Mouse (Mus musculus) neural tube, embryonic 14.5 days (tissue): Measurements from ENCODE around the gene Prkar2b. TPM values are rescaled to one million over a fixed set of nuclear protein-coding genes. Genes with fewer than 3 reads are reported as not detected.
"Not testable (repeated sequence)": the region's sequence is repeated elsewhere in the genome, so short reads cannot be mapped to it uniquely, and the experiment has no call there.

Experiments
- ATAC-seq: fragments of 200-750 bp; cut with Nextera tagmentation; 2 replicates; pipeline ENCODE4 v1.8.0; 2017; ENCODE audit warnings: low read depth, mild to moderate bottlenecking, moderate TSS enrichment, moderate library complexity
- H3K27ac ChIP-seq: fragments of 300-500 bp; sonication (generic); 2 replicates; pipeline ENCODE4 v1.5.1; 2014; ENCODE audit warnings: low read depth, mild to moderate bottlenecking, control low read depth, low read length, moderate library complexity, mixed read lengths
- H3K27me3 ChIP-seq: fragments of 300-500 bp; sonication (generic); 2 replicates; pipeline ENCODE4 v1.6.1; 2014; ENCODE audit warnings: low read length; ENCODE audit not compliant: control insufficient read depth, insufficient read depth
- H3K36me3 ChIP-seq: fragments of 300-500 bp; sonication (generic); 2 replicates; pipeline ENCODE4 v1.6.1; 2014; ENCODE audit warnings: low read length, mixed read lengths; ENCODE audit not compliant: control insufficient read depth, insufficient read depth
- H3K4me1 ChIP-seq: fragments of 300-500 bp; sonication (generic); 2 replicates; pipeline ENCODE4 v1.6.1; 2014; ENCODE audit warnings: low read length; ENCODE audit not compliant: control insufficient read depth, insufficient read depth
- H3K4me2 ChIP-seq: fragments of 300-500 bp; sonication (generic); 2 replicates; pipeline ENCODE4 v1.6.1; 2014; ENCODE audit warnings: mild to moderate bottlenecking, low read depth, low read length, control low read depth
- H3K4me3 ChIP-seq: fragments of 300-500 bp; sonication (generic); 2 replicates; pipeline ENCODE4 v1.5.1; 2014; ENCODE audit warnings: low read depth, low read length, control low read depth, mixed read lengths
- H3K9ac ChIP-seq: fragments of 300-500 bp; sonication (generic); replicated peaks from 2 replicates; pipeline ENCODE4 v1.6.1; 2014; ENCODE audit warnings: low read depth, mild to moderate bottlenecking, control low read depth, low read length, mixed read lengths
- H3K9me3 ChIP-seq: fragments of 300-500 bp; sonication (generic); 2 replicates; pipeline ENCODE4 v1.6.1; 2016; ENCODE audit warnings: low read length; ENCODE audit not compliant: control insufficient read depth
- WGBS: fragments of 180-500 bp; shearing (Covaris S2); extraction: QIAGEN DNeasy Blood & Tissue Kit; methylation state at CpG from one replicate; pipeline ENCODE4 v1.1.7; 2014; 5-methylcytosine and 5-hydroxymethylcytosine counted together
- polyA plus RNA-seq: library from polyadenylated mRNA; unstranded; fragments of >200 nt; fragmentation: Nextera tagmentation; extraction: Ambion mirVana; gene quantifications from 2 replicates; pipeline ENCODE4 v1.2.1, GENCODE M21; 2014

Gene Prkar2b
- polyA plus RNA-seq, 1 experiment from 2014 or later: 157 TPM

- no peaks in the 10 kb centered on the region for H3K27me3 ChIP-seq
- no peak overlapping the region for H3K27ac ChIP-seq
- WGBS: 77% methylated on average over 3 of the region's 3 CpGs
- peaks cover 4% of the 10 kb centered on the region; the same call in 1 of the 2 replicates for H3K4me1 ChIP-seq
- no peak overlapping the region for H3K4me3 ChIP-seq
- no peak for ATAC-seq
- no peak overlapping the region for H3K4me2 ChIP-seq
- no peak overlapping the region for H3K9ac ChIP-seq
- H3K36me3 ChIP-seq: no peaks in the 10 kb centered on the region
- no peaks in the 10 kb centered on the region for H3K9me3 ChIP-seq
Measured at GRCm38 (mm10) chr12:32018376-32018750, 42.7 kb downstream of the Prkar2b start.

GRCm38 (mm10) chr12:32017636-32018375 lies 43.3 kb downstream of the Prkar2b start:
- H3K9ac ChIP-seq: no peak overlapping the region
- no peak overlapping the region for H3K4me3 ChIP-seq
- peaks cover 4% of the 10 kb centered on the region; the same call in 1 of the 2 replicates for H3K4me1 ChIP-seq
- no peak overlapping the region for H3K27ac ChIP-seq
- no peaks in the 10 kb centered on the region for H3K27me3 ChIP-seq
- no peaks in the 10 kb centered on the region for H3K9me3 ChIP-seq
- no peaks in the 10 kb centered on the region for H3K36me3 ChIP-seq
- WGBS: 78% methylated on average over 7 of the region's 7 CpGs
- no peak for ATAC-seq
- no peak overlapping the region for H3K4me2 ChIP-seq

- H3K27ac ChIP-seq: no peak overlapping the region
- no peak overlapping the region for H3K9ac ChIP-seq
- no peak overlapping the region for H3K4me2 ChIP-seq
- no peaks in the 10 kb centered on the region for H3K36me3 ChIP-seq
- no peak for ATAC-seq
- WGBS: 77% methylated on average over 6 of the region's 6 CpGs
- no peaks in the 10 kb centered on the region for H3K9me3 ChIP-seq
- no peak overlapping the region for H3K4me3 ChIP-seq
- H3K4me1 ChIP-seq: peaks cover 4% of the 10 kb centered on the region; the same call in 1 of the 2 replicates
- no peaks in the 10 kb centered on the region for H3K27me3 ChIP-seq
Measured at GRCm38 (mm10) chr12:32016472-32016871, 44.6 kb downstream of the Prkar2b start.

- Histone ChIP-seq H3K4me2 (no peak overlapping the region), H3K27ac (no peak overlapping the region), H3K9ac (no peak overlapping the region), H3K36me3 (no peaks in the 10 kb centered on the region), H3K9me3 (no peaks in the 10 kb centered on the region), H3K4me1 (peaks cover 4% of the 10 kb centered on the region; the same call in 1 of the 2 replicates), H3K4me3 (no peak overlapping the region), H3K27me3 (no peaks in the 10 kb centered on the region)
- ATAC-seq: peak; percentile 70; the same call in 1 of the 2 replicates
- WGBS: 33% methylated on average over 6 of the region's 6 CpGs
Measured at GRCm38 (mm10) chr12:32015268-32015769, 45.8 kb downstream of the Prkar2b start.

- Histone ChIP-seq H3K9ac (no peak overlapping the region), H3K4me3 (no peak overlapping the region), H3K27me3 (no peaks in the 10 kb centered on the region), H3K9me3 (no peaks in the 10 kb centered on the region), H3K27ac (no peak overlapping the region), H3K4me2 (no peak overlapping the region), H3K4me1 (peaks cover 4% of the 10 kb centered on the region; the same call in 1 of the 2 replicates), H3K36me3 (no peaks in the 10 kb centered on the region)
- WGBS: 59% methylated on average over 7 of the region's 7 CpGs
- ATAC-seq: no peak
Measured at GRCm38 (mm10) chr12:32014811-32015210, 46.3 kb downstream of the Prkar2b start.

- no peak overlapping the region for H3K4me3 ChIP-seq
- 81% methylated on average over 2 of the region's 2 CpGs for WGBS
- H3K4me2 ChIP-seq: no peak overlapping the region
- peaks cover 4% of the 10 kb centered on the region; the same call in 1 of the 2 replicates for H3K4me1 ChIP-seq
- no peak for ATAC-seq
- H3K36me3 ChIP-seq: no peaks in the 10 kb centered on the region
- no peaks in the 10 kb centered on the region for H3K9me3 ChIP-seq
- no peak overlapping the region for H3K27ac ChIP-seq
- no peak overlapping the region for H3K9ac ChIP-seq
- H3K27me3 ChIP-seq: no peaks in the 10 kb centered on the region
Measured at GRCm38 (mm10) chr12:32012169-32012568, 48.9 kb downstream of the Prkar2b start.

- 86% methylated on average over 5 of the region's 5 CpGs for WGBS
- H3K9ac ChIP-seq: no peak overlapping the region
- H3K27ac ChIP-seq: no peak overlapping the region
- no peaks in the 10 kb centered on the region for H3K36me3 ChIP-seq
- no peak overlapping the region for H3K4me3 ChIP-seq
- H3K4me2 ChIP-seq: no peak overlapping the region
- no peak for ATAC-seq
- no peaks in the 10 kb centered on the region for H3K9me3 ChIP-seq
- no peaks in the 10 kb centered on the region for H3K27me3 ChIP-seq
- H3K4me1 ChIP-seq: peaks cover 4% of the 10 kb centered on the region; the same call in 1 of the 2 replicates
Measured at GRCm38 (mm10) chr12:32011128-32011527, 50.0 kb downstream of the Prkar2b start.

- H3K9me3 ChIP-seq, ATAC-seq, H3K4me2 ChIP-seq, H3K4me1 ChIP-seq, H3K27me3 ChIP-seq, H3K4me3 ChIP-seq, H3K9ac ChIP-seq, H3K36me3 ChIP-seq, H3K27ac ChIP-seq: not testable (repeated sequence)
- 53% methylated on average over 5 of the region's 6 CpGs for WGBS
Measured at GRCm38 (mm10) chr12:32009985-32010369, 51.1 kb downstream of the Prkar2b start.

- Histone ChIP-seq H3K4me1 (no peaks in the 10 kb centered on the region), H3K9ac (no peak overlapping the region), H3K9me3 (no peaks in the 10 kb centered on the region), H3K4me3 (no peak overlapping the region), H3K27ac (no peak overlapping the region), H3K4me2 (no peak overlapping the region), H3K36me3 (no peaks in the 10 kb centered on the region), H3K27me3 (no peaks in the 10 kb centered on the region)
- no peak for ATAC-seq
- 22% methylated on average over 8 of the region's 8 CpGs for WGBS
Measured at GRCm38 (mm10) chr12:32009267-32009984, 51.7 kb downstream of the Prkar2b start.
